Mouse (Mus musculus): Measurements from ENCODE around the gene Stac3. TPM values are rescaled to one million over a fixed set of nuclear protein-coding genes. Genes with fewer than 3 reads are reported as not detected.

Stac3 gene
- total and polyA plus RNA-seq, 2 experiments from 2014 or later = 0.30 TPM; not detected in 1

DNA sequence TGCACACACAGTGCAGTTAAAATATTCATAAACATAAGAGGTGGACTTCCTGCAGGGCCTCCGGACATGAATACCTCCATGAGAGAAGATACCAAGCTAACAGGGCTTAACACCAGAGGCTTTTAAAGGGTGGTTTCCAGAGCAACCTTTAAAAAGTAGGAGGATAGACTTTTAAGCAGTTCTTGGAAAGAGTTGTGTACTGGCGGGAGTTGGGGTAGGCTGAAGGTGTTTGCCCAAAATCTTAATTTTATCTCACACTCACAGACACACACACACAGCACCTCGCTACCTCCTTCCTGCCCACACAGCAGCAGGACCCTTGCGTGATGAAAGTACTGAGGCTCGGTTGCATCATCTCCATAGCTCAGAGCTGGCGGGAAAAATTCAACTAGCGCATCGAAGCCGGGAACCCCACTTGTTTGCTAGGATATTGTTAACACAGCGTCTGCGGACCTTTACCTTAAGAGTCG is 20.2 kb downstream of the Stac3 start:
- DNase-seq (ENCODE audit: low spot score) = no peak

DNA sequence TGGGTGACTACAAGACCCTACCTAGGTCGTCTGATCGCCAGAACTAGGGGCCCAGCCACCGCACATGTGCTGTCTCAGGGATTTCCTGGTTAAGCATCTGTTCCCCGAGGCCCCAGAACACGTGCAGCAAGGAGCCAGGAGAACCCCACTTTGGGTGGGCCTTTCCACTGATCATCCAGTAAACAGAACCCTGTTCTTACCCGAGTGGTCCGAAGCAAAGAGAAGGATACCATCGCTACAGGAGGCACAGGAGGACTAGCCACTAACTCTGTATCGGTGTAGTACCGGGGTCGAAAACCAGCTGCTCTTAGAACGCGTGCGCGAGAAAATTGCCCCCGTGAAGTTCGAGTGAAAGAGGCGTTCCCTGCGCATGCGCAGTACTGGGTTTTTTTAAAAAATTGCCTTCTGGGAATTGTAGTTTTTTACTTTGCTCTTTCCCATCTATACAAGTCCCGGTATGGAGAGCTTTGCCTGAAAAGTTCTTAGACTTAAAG is 20.6 kb downstream of the Stac3 start, which contains the start of gene Shmt2:
Gene Shmt2, minus strand, starts transcription at position 357 of the 494 bp plus-strand sequence.
- TF ChIP-seq CTCF (IDR thresholded peaks at IDR 0.05; ENCODE audit: low read depth) = no peak
- TF ChIP-seq EP300 (IDR thresholded peaks at IDR 0.05; ENCODE audit: low read depth) = no peak
- Histone ChIP-seq H3K27me3 (ENCODE audit: control insufficient read depth, insufficient read depth, low read length) (peaks cover 35% of the 10 kb centered on the region), H3K9ac (replicated peaks; ENCODE audit: low read depth, low read length) (peak within 1 kb of the TSS; percentile 49; the same call in 1 of the 2 replicates), H3K4me2 (ENCODE audit: low read depth, low read length) (peak within 1 kb of the TSS; percentile 92), H3K36me3 (replicated peaks; ENCODE audit: control insufficient read depth, insufficient read depth, low read length) (peaks cover 30% of the 10 kb centered on the region), H3K4me1 (ENCODE audit: control insufficient read depth, insufficient read depth) (peaks cover 9% of the 10 kb centered on the region), H3K4me3 (ENCODE audit: low read depth, low read length) (peak within 1 kb of the TSS; percentile 52), H3K27ac (ENCODE audit: low read depth) (no peak within 1 kb of the TSS), H3K9me3 (replicated peaks; ENCODE audit: control insufficient read depth, low read length) (no peaks in the 10 kb centered on the region)
- under 1% methylated on average over 21 of the region's 21 CpGs for WGBS
- DNase-seq (ENCODE audit: low spot score) = peak; percentile 91
- ATAC-seq (ENCODE audit: insufficient read depth, low read depth) = peak; percentile 57

More for the DNA sequence above, 20.2 kb downstream of the Stac3 start:
- ATAC-seq (ENCODE audit: insufficient read depth, low read depth) = no peak
- H3K4me2 ChIP-seq (ENCODE audit: low read depth, low read length) = peak overlapping the region; percentile 92
- no peaks in the 10 kb centered on the region for H3K9me3 ChIP-seq (replicated peaks; ENCODE audit: control insufficient read depth, low read length)
- H3K4me3 ChIP-seq (ENCODE audit: low read depth, low read length) = peak overlapping the region; percentile 52
- TF ChIP-seq EP300 (IDR thresholded peaks at IDR 0.05; ENCODE audit: low read depth) = no peak
- no peak for TF ChIP-seq CTCF (IDR thresholded peaks at IDR 0.05; ENCODE audit: low read depth)
- H3K27ac ChIP-seq (ENCODE audit: low read depth) = no peak overlapping the region
- 5% methylated on average over 12 of the region's 12 CpGs for WGBS
- H3K36me3 ChIP-seq (replicated peaks; ENCODE audit: control insufficient read depth, insufficient read depth, low read length) = peaks cover 30% of the 10 kb centered on the region
- peak overlapping the region; percentile 49; the same call in 1 of the 2 replicates for H3K9ac ChIP-seq (replicated peaks; ENCODE audit: low read depth, low read length)
- H3K4me1 ChIP-seq (ENCODE audit: control insufficient read depth, insufficient read depth) = peaks cover 13% of the 10 kb centered on the region
- H3K27me3 ChIP-seq (ENCODE audit: control insufficient read depth, insufficient read depth, low read length) = peaks cover 30% of the 10 kb centered on the region

DNA sequence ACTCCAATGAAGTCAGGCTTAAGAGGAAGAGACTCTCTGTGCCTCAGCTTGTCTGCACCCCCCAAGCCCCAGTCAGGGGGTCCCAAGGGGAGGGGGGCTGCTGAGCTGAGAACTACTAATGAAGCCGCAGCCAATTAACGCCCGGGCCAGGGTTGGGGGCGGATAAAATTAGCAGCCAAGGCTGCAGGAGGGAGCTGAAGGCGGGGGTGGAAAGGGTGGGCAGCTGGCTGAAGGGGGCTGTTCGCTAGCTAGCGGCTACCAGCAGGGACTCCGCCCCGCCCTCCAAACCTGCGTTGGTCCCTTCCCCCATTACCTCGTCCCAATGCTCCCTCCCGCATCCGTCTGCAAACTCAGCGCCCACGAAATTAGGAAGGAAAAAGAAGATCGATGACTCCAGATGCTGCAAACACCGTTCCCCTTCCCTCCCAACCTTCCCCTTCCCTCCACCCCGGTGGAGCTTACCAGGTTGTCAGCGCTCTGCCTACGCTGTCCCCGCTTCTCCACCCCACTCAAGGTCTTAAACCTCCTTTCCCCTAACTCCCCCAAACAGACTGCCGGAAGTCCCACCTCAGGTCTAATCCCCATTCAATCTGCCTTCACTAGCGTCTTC is 23.3 kb downstream of the Stac3 start:
- DNase-seq (ENCODE audit: low spot score) (no peak), ATAC-seq (ENCODE audit: insufficient read depth, low read depth) (no peak)
- H3K4me2 ChIP-seq (ENCODE audit: low read depth, low read length) = no peak overlapping the region
- TF ChIP-seq CTCF (IDR thresholded peaks at IDR 0.05; ENCODE audit: low read depth) (no peak), EP300 (IDR thresholded peaks at IDR 0.05; ENCODE audit: low read depth) (no peak)
- H3K27me3 ChIP-seq (ENCODE audit: control insufficient read depth, insufficient read depth, low read length) = peaks cover 61% of the 10 kb centered on the region
- WGBS = 12% methylated on average over 23 of the region's 23 CpGs
- H3K4me3 ChIP-seq (ENCODE audit: low read depth, low read length) = no peak overlapping the region
- peaks cover 9% of the 10 kb centered on the region; the same call in 1 of the 2 replicates for H3K36me3 ChIP-seq (replicated peaks; ENCODE audit: control insufficient read depth, insufficient read depth, low read length)
- H3K9ac ChIP-seq (replicated peaks; ENCODE audit: low read depth, low read length) = no peak overlapping the region
- peaks cover 6% of the 10 kb centered on the region for H3K4me1 ChIP-seq (ENCODE audit: control insufficient read depth, insufficient read depth)
- no peak overlapping the region for H3K27ac ChIP-seq (ENCODE audit: low read depth)
- H3K9me3 ChIP-seq (replicated peaks; ENCODE audit: control insufficient read depth, low read length) = no peaks in the 10 kb centered on the region

DNA sequence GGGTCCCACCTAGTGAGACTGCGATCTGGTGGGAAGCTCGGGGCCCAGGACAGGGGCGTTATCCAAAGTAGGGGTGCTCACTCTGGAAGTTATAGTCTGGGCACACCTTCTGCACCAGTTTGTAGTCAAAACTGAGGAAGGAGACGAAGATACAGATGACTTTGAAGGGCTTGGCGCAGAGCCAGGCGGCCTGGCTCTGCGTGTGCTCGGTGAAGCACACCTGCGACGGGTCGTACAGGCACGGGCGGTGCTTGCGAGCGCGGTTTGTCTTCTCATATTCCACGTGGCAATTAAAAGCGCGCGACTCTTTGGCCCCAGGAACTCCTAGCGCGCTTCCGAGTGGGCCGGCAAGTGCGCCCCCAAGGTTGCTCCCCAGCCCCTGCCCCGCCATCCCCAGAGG is 24.6 kb downstream of the Stac3 start:
- H3K4me3 ChIP-seq (ENCODE audit: low read depth, low read length) = peak overlapping the region; percentile 40
- peaks cover 74% of the 10 kb centered on the region for H3K27me3 ChIP-seq (ENCODE audit: control insufficient read depth, insufficient read depth, low read length)
- WGBS = 3% methylated on average over 26 of the region's 26 CpGs
- no peak for TF ChIP-seq CTCF (IDR thresholded peaks at IDR 0.05; ENCODE audit: low read depth)
- no peak for TF ChIP-seq EP300 (IDR thresholded peaks at IDR 0.05; ENCODE audit: low read depth)
- H3K36me3 ChIP-seq (replicated peaks; ENCODE audit: control insufficient read depth, insufficient read depth, low read length) = no peaks in the 10 kb centered on the region
- no peak overlapping the region for H3K9ac ChIP-seq (replicated peaks; ENCODE audit: low read depth, low read length)
- no peak for DNase-seq (ENCODE audit: low spot score)
- H3K27ac ChIP-seq (ENCODE audit: low read depth) = no peak overlapping the region
- H3K4me1 ChIP-seq (ENCODE audit: control insufficient read depth, insufficient read depth) = peaks cover 6% of the 10 kb centered on the region
- no peak for ATAC-seq (ENCODE audit: insufficient read depth, low read depth)
- H3K9me3 ChIP-seq (replicated peaks; ENCODE audit: control insufficient read depth, low read length) = no peaks in the 10 kb centered on the region
- H3K4me2 ChIP-seq (ENCODE audit: low read depth, low read length) = peak overlapping the region; percentile 59; the same call in 1 of the 2 replicates

DNA sequence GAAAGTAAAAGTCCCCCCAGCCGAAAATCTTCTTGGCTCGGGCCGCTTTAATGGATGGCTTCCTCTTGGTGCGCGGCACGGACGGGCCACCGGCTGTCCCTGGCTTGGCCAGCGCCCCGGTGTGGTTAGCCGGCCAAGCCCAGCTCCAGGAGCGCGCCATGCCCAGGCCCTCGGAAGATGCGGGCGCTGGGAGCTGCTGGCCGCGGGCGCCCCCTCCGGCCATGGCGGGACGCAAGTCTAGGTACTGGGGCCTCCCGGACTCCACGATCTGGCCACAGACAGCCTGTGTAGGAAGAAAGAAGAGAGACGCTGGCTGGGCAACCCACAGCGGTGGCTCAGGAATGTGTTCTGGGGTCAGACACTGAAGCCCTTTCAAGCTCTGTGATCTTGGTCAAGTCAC is 25.2 kb downstream of the Stac3 start:
- Histone ChIP-seq H3K4me1 (ENCODE audit: control insufficient read depth, insufficient read depth) (peaks cover 6% of the 10 kb centered on the region), H3K4me2 (ENCODE audit: low read depth, low read length) (peak overlapping the region; percentile 59), H3K27me3 (ENCODE audit: control insufficient read depth, insufficient read depth, low read length) (peaks cover 81% of the 10 kb centered on the region), H3K27ac (ENCODE audit: low read depth) (no peak overlapping the region), H3K9me3 (replicated peaks; ENCODE audit: control insufficient read depth, low read length) (no peaks in the 10 kb centered on the region), H3K9ac (replicated peaks; ENCODE audit: low read depth, low read length) (no peak overlapping the region), H3K4me3 (ENCODE audit: low read depth, low read length) (peak overlapping the region; percentile 40), H3K36me3 (replicated peaks; ENCODE audit: control insufficient read depth, insufficient read depth, low read length) (no peaks in the 10 kb centered on the region)
- TF ChIP-seq CTCF (IDR thresholded peaks at IDR 0.05; ENCODE audit: low read depth) (peak; percentile 45), EP300 (IDR thresholded peaks at IDR 0.05; ENCODE audit: low read depth) (no peak)
- peak; percentile 57 for ATAC-seq (ENCODE audit: insufficient read depth, low read depth)
- 1% methylated on average over 26 of the region's 26 CpGs for WGBS
- peak; percentile 59 for DNase-seq (ENCODE audit: low spot score)
